Mouse (Mus musculus): ENCODE data around the gene Tas2r119. TPM values are rescaled to one million over a fixed set of nuclear protein-coding genes. Genes with fewer than 3 reads are reported as not detected.
"Not testable (repeated sequence)": the region's sequence is repeated elsewhere in the genome, so short reads cannot be mapped to it uniquely, and the experiment has no call there.

Tas2r119 gene
- polyA plus RNA-seq, 1 experiment from 2014 or later, result not detected

DNA sequence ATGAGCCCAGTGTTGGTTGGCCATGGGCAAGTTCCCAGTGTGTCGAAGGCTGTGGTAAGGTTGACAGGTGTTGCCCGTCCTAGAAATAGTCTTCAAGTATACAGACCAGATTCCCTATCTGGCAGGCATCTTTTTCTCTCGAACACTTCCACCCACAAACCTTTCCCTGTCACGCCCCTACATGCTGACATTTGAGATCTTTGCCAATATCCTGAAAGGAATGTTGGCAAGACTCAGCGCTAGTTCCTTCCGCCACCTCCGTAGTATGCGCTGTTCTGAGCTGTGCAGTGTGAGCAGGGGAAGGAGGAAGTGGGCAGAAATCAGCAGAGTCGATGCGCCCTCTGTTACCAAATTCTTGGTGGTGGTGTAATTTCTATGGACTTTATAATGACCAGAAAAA lies 27.8 kb downstream of the Tas2r119 start:
- H3K4me3 ChIP-seq (ENCODE audit: low read length), result no peak overlapping the region
- no peak for ATAC-seq (ENCODE audit: low FRiP score, low TSS enrichment)
- no peak overlapping the region for H3K9ac ChIP-seq (replicated peaks; ENCODE audit: low read length)
- H3K4me2 ChIP-seq (replicated peaks; ENCODE audit: low read depth, low read length), result no peak overlapping the region
- 89% methylated on average over 10 of the region's 10 CpGs for WGBS
- H3K27ac ChIP-seq (ENCODE audit: low read length), result no peak overlapping the region
- H3K9me3 ChIP-seq (ENCODE audit: low read length), result no peaks in the 10 kb centered on the region
- no peaks in the 10 kb centered on the region for H3K4me1 ChIP-seq (ENCODE audit: insufficient read depth, low read length)
- no peaks in the 10 kb centered on the region for H3K36me3 ChIP-seq (ENCODE audit: insufficient read depth, low read length)
- H3K27me3 ChIP-seq (ENCODE audit: insufficient read depth, low read length), result no peaks in the 10 kb centered on the region

GRCm38 (mm10) chr15:32214687-32215086 lies 37.6 kb downstream of the Tas2r119 start:
- not testable (repeated sequence) for H3K36me3 ChIP-seq (ENCODE audit: insufficient read depth, low read length); H3K27ac ChIP-seq (ENCODE audit: low read length); H3K27me3 ChIP-seq (ENCODE audit: insufficient read depth, low read length); H3K4me3 ChIP-seq (ENCODE audit: low read length); ATAC-seq (ENCODE audit: low FRiP score, low TSS enrichment); H3K4me2 ChIP-seq (replicated peaks; ENCODE audit: low read depth, low read length); H3K4me1 ChIP-seq (ENCODE audit: insufficient read depth, low read length); H3K9me3 ChIP-seq (ENCODE audit: low read length); H3K9ac ChIP-seq (replicated peaks; ENCODE audit: low read length)
- 91% methylated on average over 10 of the region's 10 CpGs for WGBS

- Histone ChIP-seq H3K4me1 (ENCODE audit: insufficient read depth, low read length) (0 out of 2 replicates have a peak, but pooled peaks cover 6% of the 10 kb centered on the region), H3K27ac (ENCODE audit: low read length) (no peak overlapping the region), H3K27me3 (ENCODE audit: insufficient read depth, low read length) (no peaks in the 10 kb centered on the region), H3K4me2 (replicated peaks; ENCODE audit: low read depth, low read length) (no peak overlapping the region), H3K4me3 (ENCODE audit: low read length) (no peak overlapping the region), H3K9ac (replicated peaks; ENCODE audit: low read length) (no peak overlapping the region), H3K36me3 (ENCODE audit: insufficient read depth, low read length) (no peaks in the 10 kb centered on the region), H3K9me3 (ENCODE audit: low read length) (0 out of 2 replicates have a peak, but pooled peaks cover 4% of the 10 kb centered on the region)
- WGBS, result 56% methylated on average over 7 of the region's 7 CpGs
- peak; percentile 42; the same call in 1 of the 2 replicates for ATAC-seq (ENCODE audit: low FRiP score, low TSS enrichment)
These were observed 45.9 kb downstream of the Tas2r119 start for GRCm38 (mm10) chr15:32223028-32223427.

DNA sequence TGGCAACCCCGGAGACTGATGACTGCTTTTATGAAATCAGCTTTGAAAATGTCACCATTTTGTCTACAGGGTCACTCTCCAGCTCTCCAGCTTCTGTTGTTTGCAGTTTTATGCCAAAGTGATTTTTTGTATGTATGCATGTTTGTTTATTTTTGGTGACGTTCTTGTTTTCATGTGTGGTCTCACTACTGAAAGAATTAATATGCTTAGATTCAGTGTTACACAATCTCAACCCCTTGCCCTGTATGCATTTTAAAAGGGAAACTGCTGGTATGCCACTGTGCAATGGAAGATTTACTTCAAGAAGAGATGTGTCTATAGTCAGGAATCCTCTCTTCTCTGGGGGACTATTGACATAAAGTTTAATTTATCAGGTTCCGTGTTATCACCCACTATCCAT lies 48.3 kb downstream of the Tas2r119 start:
- WGBS, result 76% methylated on average over 3 of the region's 3 CpGs
- peak overlapping the region; percentile 67; the same call in 1 of the 2 replicates for H3K27ac ChIP-seq (ENCODE audit: low read length)
- no peaks in the 10 kb centered on the region for H3K27me3 ChIP-seq (ENCODE audit: insufficient read depth, low read length)

GRCm38 (mm10) chr15:32226381-32226780 lies 49.3 kb downstream of the Tas2r119 start:
- Histone ChIP-seq H3K9me3 (ENCODE audit: low read length) (0 out of 2 replicates have a peak, but pooled peaks cover 4% of the 10 kb centered on the region), H3K4me2 (replicated peaks; ENCODE audit: low read depth, low read length) (no peak overlapping the region), H3K9ac (replicated peaks; ENCODE audit: low read length) (no peak overlapping the region), H3K4me3 (ENCODE audit: low read length) (no peak overlapping the region), H3K36me3 (ENCODE audit: insufficient read depth, low read length) (no peaks in the 10 kb centered on the region), H3K27me3 (ENCODE audit: insufficient read depth, low read length) (no peaks in the 10 kb centered on the region), H3K4me1 (ENCODE audit: insufficient read depth, low read length) (0 out of 2 replicates have a peak, but pooled peaks cover 6% of the 10 kb centered on the region), H3K27ac (ENCODE audit: low read length) (peak overlapping the region; percentile 67)
- peak; percentile 80 for ATAC-seq (ENCODE audit: low FRiP score, low TSS enrichment)
- WGBS, result 66% methylated on average over 6 of the region's 6 CpGs

More for the DNA sequence above, 48.3 kb downstream of the Tas2r119 start:
- no peak overlapping the region for H3K4me3 ChIP-seq (ENCODE audit: low read length)
- H3K36me3 ChIP-seq (ENCODE audit: insufficient read depth, low read length), result no peaks in the 10 kb centered on the region
- H3K9me3 ChIP-seq (ENCODE audit: low read length), result 0 out of 2 replicates have a peak, but pooled peaks cover 4% of the 10 kb centered on the region
- H3K4me1 ChIP-seq (ENCODE audit: insufficient read depth, low read length), result 0 out of 2 replicates have a peak, but pooled peaks cover 6% of the 10 kb centered on the region
- ATAC-seq (ENCODE audit: low FRiP score, low TSS enrichment), result no peak
- no peak overlapping the region for H3K4me2 ChIP-seq (replicated peaks; ENCODE audit: low read depth, low read length)
- no peak overlapping the region for H3K9ac ChIP-seq (replicated peaks; ENCODE audit: low read length)

- Histone ChIP-seq H3K27ac (ENCODE audit: low read length) (peak overlapping the region; percentile 60; the same call in 1 of the 2 replicates), H3K4me2 (replicated peaks; ENCODE audit: low read depth, low read length) (no peak overlapping the region), H3K4me3 (ENCODE audit: low read length) (no peak overlapping the region), H3K27me3 (ENCODE audit: insufficient read depth, low read length) (no peaks in the 10 kb centered on the region), H3K9me3 (ENCODE audit: low read length) (0 out of 2 replicates have a peak, but pooled peaks cover 4% of the 10 kb centered on the region), H3K9ac (replicated peaks; ENCODE audit: low read length) (no peak overlapping the region), H3K4me1 (ENCODE audit: insufficient read depth, low read length) (0 out of 2 replicates have a peak, but pooled peaks cover 6% of the 10 kb centered on the region), H3K36me3 (ENCODE audit: insufficient read depth, low read length) (no peaks in the 10 kb centered on the region)
- ATAC-seq (ENCODE audit: low FRiP score, low TSS enrichment), result no peak
- WGBS, result 82% methylated on average over 7 of the region's 7 CpGs
These were observed 49.9 kb downstream of the Tas2r119 start for GRCm38 (mm10) chr15:32226888-32227395.

Other genes with a start within 250 kb of the Tas2r119 start
- 26.0 and 31.4 TPM in 2 replicates for gene Sema5a, start 67.5 kb downstream of the Tas2r119 start, polyA plus RNA-seq (2015; fragmentation: Nextera tagmentation; extraction: Ambion mirVana)